Mouse (Mus musculus): Measurements from ENCODE around the gene Apod. TPM values are rescaled to one million over a fixed set of nuclear protein-coding genes. Genes with fewer than 3 reads are reported as not detected.
"Not testable (repeated sequence)": the region's sequence is repeated elsewhere in the genome, so short reads cannot be mapped to it uniquely, and the experiment has no call there.

Apod gene
- 1 to 10 TPM; 4.7 to 4.9 TPM for total RNA-seq (2021)
- long read RNA-seq, experiment 1, partial matches to known transcripts = 0 of 5 reads
- long read RNA-seq, experiment 1, other reads (novel, unspliced or antisense) = 2 of 5 reads
- long read RNA-seq, experiment 2, partial matches to known transcripts = 1 of 3 reads
- long read RNA-seq, experiment 2, other reads (novel, unspliced or antisense) = 2 of 3 reads

DNA sequence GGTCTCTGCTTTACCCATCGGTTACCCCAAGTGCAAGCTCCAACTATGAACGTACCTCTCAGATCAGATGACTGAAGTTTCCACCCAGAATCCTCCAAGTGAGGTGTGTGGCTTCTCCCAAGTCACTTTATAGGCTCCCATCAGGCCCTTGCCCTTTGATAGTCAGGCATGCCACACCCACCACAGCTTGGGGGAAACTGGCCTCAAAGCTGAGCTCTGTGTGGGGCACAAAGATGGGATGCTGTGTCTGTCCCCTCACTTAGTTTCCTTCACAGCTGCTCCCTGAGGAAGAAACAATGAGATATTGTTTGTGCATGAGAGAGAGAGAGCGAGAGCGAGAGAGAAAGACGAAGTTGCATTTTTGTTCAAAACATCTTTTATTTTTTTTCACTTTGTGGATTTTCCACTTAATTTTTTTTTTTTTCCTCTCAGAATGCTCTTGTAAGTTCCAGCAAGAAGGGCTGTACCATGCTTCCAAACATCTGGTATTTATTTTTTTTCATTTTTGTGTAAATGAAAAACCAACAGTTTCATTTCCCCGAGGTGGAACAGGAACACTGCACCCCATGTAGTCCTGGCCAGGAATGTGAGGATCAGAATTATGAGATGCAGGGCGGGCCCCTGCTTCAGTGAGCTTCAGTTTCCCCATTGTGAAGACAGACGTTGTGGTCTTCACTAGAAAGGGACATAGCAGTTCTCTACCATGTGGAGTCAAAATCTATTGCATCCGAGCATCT lies at the start of gene Apod:
Gene Apod, minus strand, starts transcription at position 312 of the 737 bp plus-strand sequence.
- DNase-seq = no peak

DNA sequence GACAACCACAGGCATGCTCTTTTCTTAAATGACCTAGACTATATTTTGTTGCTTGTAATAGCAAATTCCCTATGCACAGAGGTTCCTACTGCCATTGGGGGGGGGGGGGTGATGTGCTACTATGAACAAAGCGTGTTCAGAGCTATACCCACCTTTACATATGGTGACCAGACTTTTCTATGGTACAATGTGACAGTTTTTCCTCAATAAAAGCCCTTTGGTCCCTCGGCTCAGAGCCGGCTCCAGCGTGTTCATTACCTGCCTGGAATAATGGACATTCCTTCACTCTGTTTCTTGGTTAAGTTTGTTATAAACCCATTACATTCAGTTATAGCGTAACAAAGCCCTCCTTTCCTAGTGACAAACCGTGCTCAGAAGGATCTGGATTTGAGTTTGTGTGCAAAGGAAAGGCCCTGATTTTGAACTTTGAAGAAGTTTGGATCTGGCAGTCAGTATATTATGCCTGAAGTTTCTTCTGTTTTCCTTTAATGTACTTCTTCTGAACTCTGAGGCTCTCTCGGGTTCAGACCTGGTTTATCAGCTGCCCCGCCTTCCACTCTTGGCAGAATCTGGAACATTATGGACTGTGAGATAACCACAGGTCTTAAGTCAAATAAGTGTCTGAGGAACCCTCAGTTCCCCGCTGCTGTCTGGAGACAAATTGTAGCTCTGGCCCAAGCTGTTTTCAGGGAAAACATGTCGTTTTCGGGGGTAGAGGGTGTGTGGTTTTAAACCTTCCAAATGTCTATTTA lies 49.3 kb upstream of the Apod start:
- DNase-seq = no peak

DNA sequence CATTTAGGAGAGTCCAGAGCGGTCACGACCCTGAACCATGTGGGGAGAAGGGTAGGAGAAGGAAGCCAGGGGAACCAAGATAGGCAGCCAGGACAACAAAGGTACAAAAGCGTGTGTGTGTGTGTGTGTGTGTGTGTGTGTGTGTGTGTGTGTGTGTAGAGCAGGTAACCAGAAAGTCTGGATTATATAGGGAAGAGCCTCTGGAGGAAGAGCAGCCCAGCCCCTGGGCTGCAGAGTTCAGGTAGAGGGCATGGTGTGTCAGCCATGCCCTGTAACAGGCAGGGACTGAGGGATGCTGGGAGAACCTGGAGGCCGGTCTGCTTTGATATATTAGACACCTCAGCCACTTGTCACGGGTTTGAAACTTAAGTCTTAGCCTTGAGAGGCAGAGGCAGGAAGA lies 44.9 kb upstream of the Apod start:
- no peak for DNase-seq

DNA sequence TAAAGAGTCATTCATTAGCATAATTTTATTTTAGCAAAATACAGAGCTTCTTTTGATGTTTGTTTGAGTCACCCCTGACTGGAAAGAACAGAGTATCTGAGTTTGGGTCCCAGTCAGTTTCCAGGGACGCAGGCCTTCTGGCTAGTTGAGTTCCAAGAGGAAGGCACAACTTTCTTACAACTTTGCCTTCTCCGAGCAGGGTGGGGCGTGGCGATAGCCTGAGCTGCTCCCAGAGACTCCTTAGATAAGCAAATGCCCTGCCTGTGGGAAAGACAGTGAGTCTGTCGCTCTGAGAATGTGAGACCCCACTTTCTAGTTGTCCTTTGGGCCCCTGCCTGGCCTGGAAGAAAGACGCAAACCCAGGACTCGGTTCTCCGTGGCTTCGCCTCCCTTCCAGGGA lies 44.4 kb upstream of the Apod start:
- no peak for DNase-seq

DNA sequence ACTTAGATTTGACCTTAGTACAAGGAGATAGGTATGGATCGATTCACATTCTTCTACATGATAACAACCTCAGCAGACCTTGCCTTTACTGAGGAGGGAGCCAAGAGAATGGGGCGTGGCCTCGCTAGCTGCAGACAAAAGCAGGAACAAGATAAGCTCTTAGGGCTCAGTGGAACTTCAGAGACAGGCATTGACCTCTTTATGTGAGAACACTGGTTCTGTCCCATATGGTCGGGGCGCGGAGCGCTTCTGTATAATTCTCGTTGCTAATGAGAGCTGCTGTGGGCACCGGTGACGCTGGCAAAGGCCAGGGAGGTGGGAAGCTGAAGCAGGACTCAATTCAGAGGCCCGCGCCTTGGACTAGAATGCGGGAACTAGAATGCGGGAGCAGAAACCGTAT lies 44.0 kb upstream of the Apod start:
- no peak for DNase-seq

DNA sequence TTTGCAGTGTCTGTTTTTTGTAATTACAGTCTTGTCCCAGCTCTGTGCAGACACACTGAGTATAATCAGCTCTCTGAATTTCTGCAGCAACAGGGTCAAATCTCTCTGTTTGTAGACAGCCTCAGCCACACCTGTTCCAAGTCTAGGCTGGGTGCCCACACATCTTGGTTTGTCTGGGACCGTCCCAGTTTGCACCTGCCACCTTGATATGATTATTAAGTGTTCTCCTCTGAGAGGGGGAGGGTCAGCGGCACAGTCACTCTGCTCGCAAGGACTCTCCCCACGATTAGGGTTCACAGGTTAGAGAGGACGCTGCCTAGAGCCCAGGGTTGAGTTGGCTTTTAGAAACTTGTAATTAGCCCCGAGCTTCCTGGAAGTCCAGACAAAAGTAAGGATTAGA lies 41.3 kb upstream of the Apod start:
- no peak for DNase-seq

DNA sequence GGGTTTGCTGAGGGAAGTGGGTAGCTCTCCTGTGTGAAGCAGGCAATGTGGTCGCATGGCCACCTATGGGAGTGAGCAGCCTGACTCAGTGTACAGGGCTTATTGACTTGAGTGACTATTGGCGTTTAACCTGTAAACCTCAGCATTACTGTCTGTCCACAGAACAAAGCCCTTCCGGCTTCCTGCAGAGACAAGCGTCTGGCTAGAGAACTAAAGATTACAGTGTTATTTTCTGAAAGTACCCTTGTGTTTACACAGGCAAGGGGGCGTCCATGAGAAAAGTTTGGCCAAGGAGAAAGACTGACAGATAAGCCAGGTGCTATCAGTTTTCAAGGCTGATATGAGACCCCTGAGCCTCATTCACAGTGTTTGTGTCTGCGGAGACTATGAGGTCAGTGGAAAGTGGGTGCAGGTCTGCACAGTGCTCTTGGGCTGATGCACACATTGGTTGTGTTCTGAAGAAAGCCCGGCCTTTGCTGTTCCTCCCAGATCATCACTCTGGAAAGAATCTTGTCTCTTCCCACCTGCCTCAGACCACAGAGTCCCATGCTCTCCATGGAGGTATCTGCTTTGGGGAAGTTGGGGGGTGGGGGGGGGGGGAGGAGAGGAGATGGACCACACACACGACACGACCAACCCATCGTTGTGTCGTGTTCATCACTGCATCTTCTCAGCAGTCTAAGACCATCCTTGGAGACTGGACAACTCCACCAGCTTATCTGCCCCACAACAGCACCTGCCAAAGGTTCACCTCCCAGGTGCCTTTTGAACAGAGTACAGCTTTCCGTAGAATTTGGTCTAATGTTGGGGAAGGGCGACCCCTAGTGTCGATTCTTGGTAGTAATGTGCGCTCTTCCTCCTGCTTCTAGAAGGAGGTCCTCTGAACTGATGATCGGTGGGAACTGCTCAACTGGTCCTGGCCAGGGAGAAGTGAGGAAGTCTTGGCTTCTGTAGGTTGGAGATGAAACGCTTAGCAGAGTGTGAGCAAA lies 40.0 kb upstream of the Apod start:
- DNase-seq = peak; percentile 58 to 73

DNA sequence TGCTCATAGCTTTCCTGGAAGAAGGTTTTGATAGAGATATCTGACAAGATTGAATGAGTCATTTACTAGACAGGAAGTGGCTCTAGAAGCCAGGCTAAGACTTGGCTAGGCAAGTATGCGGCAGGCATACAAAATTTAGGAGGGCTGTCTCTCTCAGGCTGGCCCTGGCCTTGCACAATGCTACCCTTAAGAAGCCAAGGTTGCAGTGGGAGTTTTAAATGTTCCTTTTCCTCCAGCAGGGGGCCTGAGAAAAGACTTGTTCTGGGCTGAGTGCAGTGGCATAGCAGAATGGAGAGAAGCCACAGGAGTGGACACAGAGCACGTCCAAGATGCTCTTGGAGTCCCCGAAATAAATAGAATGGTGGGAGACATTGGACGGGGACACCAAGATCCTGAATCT lies 38.4 kb upstream of the Apod start:
- peak; percentile 32 to 35 for DNase-seq

DNA sequence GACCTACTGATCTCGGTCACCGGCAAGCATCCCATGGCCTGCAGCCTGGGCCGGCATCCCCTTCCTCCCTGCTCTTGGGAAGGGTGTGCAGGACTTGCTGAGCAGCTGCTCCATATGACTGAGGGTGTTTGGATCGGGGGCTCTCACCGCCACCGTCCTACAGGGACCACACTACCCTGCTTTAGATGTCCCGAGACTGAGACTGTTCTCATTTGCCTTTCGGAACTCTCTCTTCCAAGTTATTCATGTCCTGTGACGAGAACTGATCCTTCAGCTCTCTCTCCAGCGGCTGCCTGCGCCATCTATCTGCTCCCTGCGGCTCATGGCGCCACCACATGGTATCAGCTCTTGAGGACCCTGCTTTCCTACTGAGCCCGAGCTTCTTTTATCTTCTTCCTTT lies 33.0 kb upstream of the Apod start:
- DNase-seq = peak; percentile 69 to 82

DNA sequence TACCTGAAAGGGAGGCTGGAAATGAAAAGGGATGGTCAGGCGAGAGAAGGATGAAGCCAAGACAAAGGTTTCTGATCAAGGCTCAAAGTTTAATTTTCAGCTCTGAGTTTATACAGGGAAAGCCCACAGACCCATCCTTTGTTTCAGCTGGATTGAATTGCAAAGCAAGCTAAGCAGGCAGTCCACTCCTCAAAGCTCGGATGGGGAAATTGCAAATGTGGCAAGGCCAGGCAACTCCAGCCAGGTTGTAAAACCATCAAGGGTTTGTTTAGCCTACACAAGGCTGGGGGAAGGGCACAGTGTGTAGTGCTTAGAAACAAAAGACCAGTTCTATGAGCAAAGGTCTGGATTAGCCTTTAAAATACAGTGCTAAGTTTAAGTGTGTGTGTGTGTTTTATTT lies 28.4 kb upstream of the Apod start:
- no peak for DNase-seq

DNA sequence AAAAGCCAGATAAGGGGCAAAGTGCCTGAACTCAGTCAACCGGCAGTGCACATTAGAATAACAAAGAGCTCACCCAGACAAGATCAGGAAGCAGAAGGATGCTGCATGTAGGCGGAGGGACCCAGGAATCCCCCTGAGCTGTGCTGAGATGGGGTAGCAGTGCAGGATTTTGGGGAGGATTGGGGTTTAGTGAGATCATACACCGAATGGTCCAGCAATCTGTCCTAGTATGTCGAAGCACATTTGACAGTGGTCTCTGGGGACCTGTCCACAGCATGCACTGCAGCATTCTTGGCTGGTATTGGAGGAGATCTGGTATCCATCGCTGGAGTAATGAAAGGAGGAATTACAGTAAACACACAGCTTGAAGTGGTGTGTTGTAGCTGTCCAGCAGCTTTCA lies 27.9 kb upstream of the Apod start:
- no peak for DNase-seq

DNA sequence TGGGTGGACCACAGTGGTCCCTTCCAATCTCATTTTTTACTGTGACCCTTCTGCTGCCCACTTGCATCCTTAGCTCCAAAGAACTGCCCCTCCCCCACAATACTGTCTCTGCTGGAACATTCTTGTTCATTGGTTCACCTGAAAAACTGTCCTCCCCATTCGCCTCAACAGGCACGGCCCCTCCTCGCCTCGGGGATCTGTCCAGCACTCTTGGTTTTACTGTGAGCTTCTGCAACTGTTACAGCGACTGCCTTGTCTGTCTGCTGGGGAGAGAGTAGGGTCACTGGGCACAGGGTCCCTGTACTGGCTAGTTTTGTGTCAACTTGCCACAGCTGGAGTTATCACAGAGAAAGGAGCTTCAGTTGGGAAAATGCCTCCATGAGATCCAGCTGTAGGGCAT lies 24.7 kb upstream of the Apod start:
- no peak for DNase-seq

DNA sequence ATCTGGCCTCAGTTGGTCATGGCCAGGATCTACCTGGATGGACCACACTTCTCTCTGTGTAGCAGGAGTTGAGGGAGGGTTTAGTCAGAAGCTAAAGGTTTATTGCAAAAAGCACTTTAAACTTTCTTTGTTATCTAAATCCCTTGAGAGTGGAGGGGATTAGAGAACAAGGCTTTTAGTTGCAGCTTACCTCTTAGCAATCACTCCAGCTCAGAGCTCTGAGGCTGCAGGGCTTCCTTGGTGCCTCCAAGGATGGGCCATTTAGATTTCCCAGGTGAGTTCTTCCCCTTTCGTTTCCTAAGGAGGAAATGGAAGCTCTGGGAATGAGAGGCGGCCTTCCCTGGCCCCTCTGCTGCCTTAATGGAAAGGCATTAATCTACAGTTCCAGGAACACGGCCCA lies 23.3 kb upstream of the Apod start:
- no peak for DNase-seq

DNA sequence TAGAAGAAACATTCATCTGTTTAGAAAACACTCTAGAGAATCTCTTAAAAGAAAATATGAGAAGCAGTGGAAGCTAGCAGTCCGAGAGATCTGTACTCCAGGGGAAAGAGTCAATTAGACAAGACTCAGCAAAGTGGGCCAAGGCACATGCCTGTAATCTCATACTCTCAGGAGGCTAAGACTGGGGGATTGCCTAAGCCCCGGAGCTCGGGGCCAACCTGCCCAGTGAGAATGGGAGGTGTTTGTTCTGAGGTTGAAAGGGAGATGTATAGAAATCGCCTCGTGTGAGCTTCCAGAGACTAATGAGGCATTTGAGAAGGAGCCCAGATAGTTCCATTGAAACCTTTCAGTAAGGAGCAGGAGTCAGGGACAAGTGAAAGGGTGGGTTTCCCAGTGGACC lies 20.2 kb upstream of the Apod start:
- no peak for DNase-seq

DNA sequence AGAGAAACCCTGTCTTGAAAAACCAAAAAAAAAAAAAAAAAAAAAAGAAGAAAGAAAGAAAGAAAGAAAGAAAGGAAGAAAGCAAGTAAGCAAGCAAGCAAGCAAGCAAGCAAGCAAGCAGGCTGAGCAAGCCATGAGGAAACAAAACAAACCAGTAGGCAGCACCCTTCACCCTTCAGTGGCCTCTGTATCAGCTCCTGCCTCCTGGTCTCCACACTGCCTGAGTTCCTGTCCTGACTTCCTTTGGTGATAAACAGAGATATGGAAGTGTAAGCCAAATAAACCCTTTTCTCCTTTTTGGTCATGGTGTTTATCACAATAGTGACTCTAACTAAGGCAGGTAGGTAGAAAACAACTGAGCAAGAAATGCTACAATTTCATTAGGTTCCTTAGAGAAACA lies 18.0 kb upstream of the Apod start:
- DNase-seq = no peak

DNA sequence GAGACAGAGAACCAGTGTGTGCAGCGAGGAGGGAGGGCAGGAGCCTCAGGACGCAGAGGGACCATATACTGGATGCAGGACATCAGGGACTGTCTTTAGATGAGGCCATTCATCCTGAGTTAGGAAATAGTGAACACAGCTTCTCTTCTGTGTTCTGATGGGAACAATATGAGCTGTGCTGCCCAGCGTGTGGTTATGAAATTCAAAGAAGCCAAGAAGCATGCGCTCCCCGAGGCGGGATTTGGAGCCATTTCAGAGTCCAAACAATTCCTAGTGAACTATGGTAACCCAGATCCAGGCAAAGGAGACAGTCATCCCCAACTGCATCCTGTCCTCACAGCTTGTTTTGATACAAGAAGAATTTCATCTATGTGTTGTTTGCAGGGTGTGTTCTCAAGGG lies 16.4 kb upstream of the Apod start:
- not testable (repeated sequence) for DNase-seq

DNA sequence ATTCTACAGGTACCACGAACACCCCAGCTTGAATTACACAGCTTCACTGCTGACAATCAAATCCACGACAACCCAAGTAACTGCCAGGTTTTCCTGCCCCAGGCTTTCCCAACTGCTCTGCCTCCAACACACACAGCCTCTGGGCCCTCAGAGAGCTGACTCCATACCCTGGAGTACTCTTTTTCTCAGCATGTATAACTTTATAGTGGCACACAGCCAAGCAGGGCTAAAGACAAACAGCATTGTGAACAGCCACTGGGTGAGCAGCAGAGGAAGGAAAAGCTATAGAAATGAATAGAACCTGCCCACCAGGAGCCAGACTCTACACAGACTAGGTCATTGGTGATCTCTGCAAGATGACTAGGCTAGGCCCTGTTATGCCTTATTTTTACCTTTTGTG lies 15.1 kb upstream of the Apod start:
- no peak for DNase-seq

DNA sequence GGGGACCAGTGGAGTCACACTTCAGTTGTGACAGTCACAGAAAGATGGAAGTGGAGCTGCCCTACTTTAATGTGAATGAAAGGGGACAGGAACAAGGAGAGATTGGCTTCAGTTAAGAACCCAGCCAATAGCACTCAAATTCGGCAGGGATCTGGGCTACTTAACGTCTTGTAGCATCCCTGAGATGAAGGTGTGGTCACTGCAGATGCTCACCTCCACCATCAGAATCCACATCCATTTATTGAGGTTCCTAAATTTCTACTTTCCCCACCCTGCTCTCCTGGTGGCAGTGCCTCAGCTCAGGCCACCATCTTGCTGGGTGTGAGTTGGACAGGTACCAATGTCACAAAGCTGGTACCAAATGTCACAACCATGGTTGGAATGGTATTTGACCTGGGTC lies 13.3 kb upstream of the Apod start:
- no peak for DNase-seq

DNA sequence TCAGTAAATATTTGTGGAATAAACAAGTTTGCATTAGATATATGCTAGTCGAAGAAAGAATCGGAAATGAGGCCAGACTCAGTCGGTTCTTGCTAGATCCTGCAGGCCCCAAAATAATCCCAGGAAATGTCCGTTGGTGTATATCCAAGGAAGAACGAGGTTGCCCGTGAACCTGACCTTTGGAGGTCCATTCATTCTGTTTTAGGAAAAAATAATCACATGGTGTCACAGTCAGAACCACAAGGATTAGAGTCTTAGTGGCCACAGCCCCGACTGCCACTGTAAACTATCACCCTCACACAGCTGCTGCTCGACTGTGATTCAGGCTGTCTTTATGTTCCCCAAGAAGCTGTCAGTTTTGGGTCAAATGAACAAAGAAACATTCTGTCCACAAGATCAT lies 12.8 kb upstream of the Apod start:
- peak in 1 of 2 experiments; percentile 10 for DNase-seq

DNA sequence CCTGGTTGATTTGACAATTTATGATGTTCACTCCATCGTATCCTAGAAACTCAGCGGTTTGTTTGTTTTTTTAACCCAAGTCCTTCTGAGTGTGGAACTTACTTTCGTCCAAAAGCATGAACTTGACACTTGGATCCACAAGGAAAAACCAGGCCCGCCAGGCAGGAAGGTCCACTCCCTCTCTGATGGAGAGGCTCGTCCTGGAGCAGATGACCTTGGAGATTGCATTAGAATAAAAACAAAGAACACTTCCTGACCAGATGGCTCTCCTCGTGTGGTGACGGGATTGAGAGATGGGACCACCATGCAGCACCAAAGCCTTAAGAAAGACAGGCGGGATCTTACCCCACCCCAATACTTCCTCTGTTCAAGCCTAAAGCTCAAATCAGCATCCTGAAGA lies 12.1 kb upstream of the Apod start:
- peak; percentile 14 to 34 for DNase-seq

DNA sequence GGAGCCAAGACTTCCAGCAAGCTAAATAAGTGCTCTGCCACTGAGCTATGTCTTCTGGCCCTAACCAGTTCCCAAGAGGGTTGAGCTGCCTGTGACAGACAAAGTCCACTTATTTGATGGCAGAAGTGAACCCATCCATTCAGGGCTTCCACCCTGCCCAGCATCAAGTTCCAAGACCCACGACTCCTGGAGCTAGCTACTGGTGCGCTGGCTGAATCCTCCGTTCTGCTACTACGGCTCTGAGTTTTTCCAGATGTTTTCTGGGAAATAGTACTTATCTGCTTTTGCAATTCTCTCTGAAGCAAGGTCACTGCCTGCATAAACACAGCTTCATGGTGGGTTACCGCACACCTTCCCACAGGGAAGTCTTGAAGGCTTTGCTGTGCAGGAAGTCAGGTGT lies 11.4 kb upstream of the Apod start:
- no peak for DNase-seq

DNA sequence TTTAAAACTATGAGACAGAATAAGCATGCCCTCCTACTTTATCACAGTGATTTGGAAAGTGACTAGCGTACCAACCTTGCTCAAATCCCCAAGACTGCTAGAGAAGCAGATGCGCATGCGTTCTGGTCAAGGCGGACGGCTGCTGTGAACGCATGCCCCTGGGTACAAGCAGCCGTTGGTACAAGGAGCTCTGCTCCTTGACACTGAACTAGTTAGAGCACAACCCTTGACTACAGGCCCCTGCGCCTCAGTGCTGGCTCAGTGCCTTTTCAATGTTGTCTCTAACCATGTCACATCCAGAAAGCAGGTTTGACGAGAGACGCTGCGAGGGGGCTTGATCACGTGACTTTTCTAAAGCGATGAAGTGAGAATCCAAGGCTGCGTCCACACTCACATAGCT lies 10.5 kb upstream of the Apod start:
- DNase-seq = no peak

Data from adrenal gland, postnatal 36 days (tissue).